Mouse (Mus musculus) liver, adult 2 months (tissue): ENCODE measurements at regions not wholly inside any gene's neighbourhood (a gene's known extent, or its start where the extent isn't known, plus 50 kb on each side); places are given as distances from the start of the nearest gene placed in this dataset.

Experiments used
- CTCF ChIP-seq: fragments of 200-500 bp; IDR thresholded peaks from 2 replicates; pipeline ENCODE4 v1.5.1; 2011; ENCODE audit warnings: low read depth, low read length, control low read depth
- POLR2A ChIP-seq: fragments of 200-500 bp; IDR thresholded peaks from 2 replicates; pipeline ENCODE4 v1.6.1; 2011; ENCODE audit warnings: low read length, control low read depth; ENCODE audit not compliant: insufficient read depth; ENCODE audit errors: extremely low read depth

DNA sequence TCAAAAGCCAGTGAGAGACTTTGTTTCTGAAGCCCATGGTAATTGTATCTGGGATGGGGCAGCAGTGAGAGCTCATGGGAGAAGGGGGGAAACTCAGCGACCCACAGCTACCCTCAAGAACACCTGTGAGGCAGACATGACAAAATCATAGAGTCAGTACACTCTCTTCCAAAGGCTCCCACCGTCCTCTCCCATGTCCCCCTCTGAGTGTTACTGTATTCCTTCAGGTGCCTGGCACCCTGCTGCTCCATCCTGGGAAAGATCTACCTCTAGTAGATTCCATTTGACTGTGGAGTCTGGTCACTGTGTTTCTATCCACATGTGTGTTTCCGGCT, 142.0 kb upstream of the Ubash3b start:
- TF ChIP-seq CTCF (no peak), POLR2A (no peak)
